Mouse (Mus musculus): ENCODE data around the gene Camk1g. TPM values are rescaled to one million over a fixed set of nuclear protein-coding genes. Genes with fewer than 3 reads are reported as not detected.
A peak's percentile ranks its signal among the peaks of the same experiment; 100 is the strongest.

The Camk1g gene
- polyA plus RNA-seq, 1 experiment from 2014 or later: 10.5 TPM

DNA sequence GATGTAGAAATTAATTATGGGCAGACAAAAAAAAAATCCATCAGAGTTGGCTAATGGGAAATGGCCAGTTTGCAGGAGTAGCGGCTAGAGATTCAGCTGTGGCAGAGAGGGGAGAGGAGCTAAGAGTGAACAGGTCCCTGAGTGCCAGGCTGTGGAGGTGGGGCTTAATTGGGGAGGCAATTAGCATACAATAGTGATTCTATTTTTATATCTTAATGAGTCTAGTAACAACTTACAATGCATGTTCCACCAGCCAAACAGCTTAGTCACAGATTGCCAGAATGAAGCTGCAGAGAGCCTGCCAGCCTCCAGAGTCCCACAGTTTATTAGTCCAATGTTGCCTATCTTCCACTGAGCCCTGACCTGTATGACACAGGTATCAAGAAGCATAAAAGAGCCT lies 42.9 kb downstream of the Camk1g start:
- H3K27me3 ChIP-seq (ENCODE audit: control insufficient read depth, insufficient read depth, low read length): no peaks in the 10 kb centered on the region
- H3K4me1 ChIP-seq (ENCODE audit: control insufficient read depth, insufficient read depth, low read length): no peaks in the 10 kb centered on the region
- no peaks in the 10 kb centered on the region for H3K9me3 ChIP-seq (ENCODE audit: control insufficient read depth, low read depth, low read length)
- no peaks in the 10 kb centered on the region for H3K36me3 ChIP-seq (ENCODE audit: control insufficient read depth, insufficient read depth, low read length)
- H3K4me3 ChIP-seq (ENCODE audit: low read depth, low read length): no peak overlapping the region
- H3K4me2 ChIP-seq (replicated peaks; ENCODE audit: low read depth, low read length): no peak overlapping the region
- ATAC-seq (ENCODE audit: insufficient number of reproducible peaks, insufficient read depth, low FRiP score, low read depth): no peak
- H3K27ac ChIP-seq (ENCODE audit: low read length): no peak overlapping the region
- 68% methylated on average over 1 of the region's 1 CpGs for WGBS
- H3K9ac ChIP-seq (replicated peaks; ENCODE audit: low read depth, low read length): no peak overlapping the region

DNA sequence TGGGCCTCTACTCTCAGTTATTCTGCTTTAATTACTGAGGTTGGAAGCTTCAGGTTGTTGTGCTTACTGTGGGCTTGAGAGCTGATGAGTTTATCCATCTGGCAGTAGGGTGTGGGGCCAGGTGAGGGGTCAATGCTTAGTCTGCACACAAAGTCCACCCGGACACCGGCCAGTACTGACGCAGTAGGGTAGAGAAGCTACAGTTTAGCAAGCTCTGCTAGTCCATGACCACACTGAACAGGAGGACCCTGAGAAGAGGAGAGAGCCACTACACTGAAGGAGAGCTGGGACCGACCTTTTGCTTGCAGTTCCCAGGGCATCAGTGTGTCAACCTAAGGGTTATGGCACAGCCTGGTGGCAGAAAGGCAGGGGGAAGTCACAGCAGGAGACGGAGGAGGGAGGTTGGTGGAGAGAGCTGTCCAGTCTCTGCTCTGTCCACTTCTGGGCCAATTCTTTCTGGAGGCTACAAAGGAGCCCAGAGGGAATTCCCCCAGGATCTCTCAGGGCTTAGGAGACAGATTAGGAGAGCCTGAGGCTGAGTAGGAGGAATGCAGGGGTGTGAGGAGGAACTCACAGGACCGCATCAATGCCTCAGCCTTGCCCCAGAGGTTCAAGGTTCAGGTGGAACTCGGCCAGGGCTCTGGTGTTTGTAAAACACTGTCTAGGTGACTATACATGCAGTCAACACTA lies 43.5 kb downstream of the Camk1g start:
- no peak overlapping the region for H3K4me3 ChIP-seq (ENCODE audit: low read depth, low read length)
- no peaks in the 10 kb centered on the region for H3K9me3 ChIP-seq (ENCODE audit: control insufficient read depth, low read depth, low read length)
- no peaks in the 10 kb centered on the region for H3K4me1 ChIP-seq (ENCODE audit: control insufficient read depth, insufficient read depth, low read length)
- ATAC-seq (ENCODE audit: insufficient number of reproducible peaks, insufficient read depth, low FRiP score, low read depth): no peak
- no peak overlapping the region for H3K27ac ChIP-seq (ENCODE audit: low read length)
- no peak overlapping the region for H3K4me2 ChIP-seq (replicated peaks; ENCODE audit: low read depth, low read length)
- 52% methylated on average over 7 of the region's 7 CpGs for WGBS
- H3K9ac ChIP-seq (replicated peaks; ENCODE audit: low read depth, low read length): no peak overlapping the region
- H3K36me3 ChIP-seq (ENCODE audit: control insufficient read depth, insufficient read depth, low read length): no peaks in the 10 kb centered on the region
- no peaks in the 10 kb centered on the region for H3K27me3 ChIP-seq (ENCODE audit: control insufficient read depth, insufficient read depth, low read length)

DNA sequence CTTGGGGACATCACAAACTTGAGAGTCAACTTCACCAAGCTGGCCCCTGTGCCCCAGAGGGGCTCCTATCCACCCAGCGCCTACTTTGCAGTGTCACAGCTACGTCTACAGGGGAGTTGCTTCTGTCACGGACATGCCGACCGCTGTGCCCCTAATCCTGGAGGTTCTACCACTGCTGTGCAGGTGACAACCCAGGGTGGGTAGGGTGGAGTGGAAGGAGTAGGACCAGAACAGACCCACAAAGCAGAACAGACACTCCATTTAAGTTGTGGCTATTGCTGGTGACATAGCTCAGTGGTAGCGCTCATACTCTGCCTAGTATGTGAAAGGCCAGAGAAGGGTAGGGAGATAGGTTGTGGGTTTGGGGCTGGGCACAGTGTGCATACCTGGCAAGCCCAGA lies 44.2 kb downstream of the Camk1g start:
- WGBS: 93% methylated on average over 6 of the region's 6 CpGs
- H3K4me3 ChIP-seq (ENCODE audit: low read depth, low read length): no peak overlapping the region
- no peaks in the 10 kb centered on the region for H3K4me1 ChIP-seq (ENCODE audit: control insufficient read depth, insufficient read depth, low read length)
- no peaks in the 10 kb centered on the region for H3K36me3 ChIP-seq (ENCODE audit: control insufficient read depth, insufficient read depth, low read length)
- no peak overlapping the region for H3K9ac ChIP-seq (replicated peaks; ENCODE audit: low read depth, low read length)
- H3K4me2 ChIP-seq (replicated peaks; ENCODE audit: low read depth, low read length): no peak overlapping the region
- no peak overlapping the region for H3K27ac ChIP-seq (ENCODE audit: low read length)
- no peaks in the 10 kb centered on the region for H3K27me3 ChIP-seq (ENCODE audit: control insufficient read depth, insufficient read depth, low read length)
- no peak for ATAC-seq (ENCODE audit: insufficient number of reproducible peaks, insufficient read depth, low FRiP score, low read depth)
- no peaks in the 10 kb centered on the region for H3K9me3 ChIP-seq (ENCODE audit: control insufficient read depth, low read depth, low read length)

DNA sequence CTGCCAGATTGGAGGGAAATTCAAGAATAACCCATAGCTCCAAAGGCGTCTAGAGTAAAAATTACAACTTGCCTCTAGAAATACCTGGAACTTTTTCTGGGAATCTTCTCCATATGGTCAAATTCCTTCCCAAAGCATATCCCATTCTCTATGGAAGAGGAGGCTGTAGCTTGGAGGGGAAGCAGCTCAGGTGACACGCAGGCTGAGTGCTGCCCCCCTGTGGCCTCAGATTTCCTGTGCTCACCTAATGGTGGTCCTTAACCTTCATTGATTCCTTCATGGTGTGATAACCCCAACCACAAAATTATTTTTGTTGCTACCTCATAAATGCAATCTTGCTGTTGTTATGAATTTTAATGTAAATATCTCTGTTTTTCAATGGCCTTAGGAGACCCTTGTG lies 45.9 kb downstream of the Camk1g start:
- Histone ChIP-seq H3K36me3 (ENCODE audit: control insufficient read depth, insufficient read depth, low read length) (no peaks in the 10 kb centered on the region), H3K4me1 (ENCODE audit: control insufficient read depth, insufficient read depth, low read length) (no peaks in the 10 kb centered on the region), H3K27me3 (ENCODE audit: control insufficient read depth, insufficient read depth, low read length) (no peaks in the 10 kb centered on the region), H3K27ac (ENCODE audit: low read length) (no peak overlapping the region), H3K9ac (replicated peaks; ENCODE audit: low read depth, low read length) (no peak overlapping the region), H3K4me3 (ENCODE audit: low read depth, low read length) (no peak overlapping the region), H3K4me2 (replicated peaks; ENCODE audit: low read depth, low read length) (no peak overlapping the region), H3K9me3 (ENCODE audit: control insufficient read depth, low read depth, low read length) (no peaks in the 10 kb centered on the region)
- no peak for ATAC-seq (ENCODE audit: insufficient number of reproducible peaks, insufficient read depth, low FRiP score, low read depth)
- WGBS: 41% methylated on average over 2 of the region's 2 CpGs

DNA sequence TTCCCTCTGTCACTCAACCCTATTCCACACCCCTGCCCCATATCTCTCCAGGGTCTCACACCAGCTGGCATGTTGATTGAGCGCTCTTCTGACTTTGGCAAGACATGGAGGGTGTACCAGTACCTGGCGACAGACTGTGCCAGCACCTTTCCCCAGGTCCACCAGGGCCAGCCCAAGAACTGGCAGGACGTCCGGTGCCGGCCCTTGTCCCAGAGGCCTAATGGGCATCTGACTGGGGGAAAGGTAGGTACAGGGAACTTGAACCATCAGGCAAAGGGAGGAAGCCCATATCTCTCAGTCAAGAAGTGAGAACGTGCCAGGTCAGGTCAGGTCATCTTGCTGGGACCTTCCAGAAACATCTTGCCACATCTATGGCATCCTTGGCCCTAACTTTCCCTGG lies 46.4 kb downstream of the Camk1g start:
- Histone ChIP-seq H3K27ac (ENCODE audit: low read length) (no peak overlapping the region), H3K4me3 (ENCODE audit: low read depth, low read length) (no peak overlapping the region), H3K27me3 (ENCODE audit: control insufficient read depth, insufficient read depth, low read length) (no peaks in the 10 kb centered on the region), H3K4me2 (replicated peaks; ENCODE audit: low read depth, low read length) (no peak overlapping the region), H3K4me1 (ENCODE audit: control insufficient read depth, insufficient read depth, low read length) (no peaks in the 10 kb centered on the region), H3K36me3 (ENCODE audit: control insufficient read depth, insufficient read depth, low read length) (no peaks in the 10 kb centered on the region), H3K9ac (replicated peaks; ENCODE audit: low read depth, low read length) (no peak overlapping the region), H3K9me3 (ENCODE audit: control insufficient read depth, low read depth, low read length) (no peaks in the 10 kb centered on the region)
- no peak for ATAC-seq (ENCODE audit: insufficient number of reproducible peaks, insufficient read depth, low FRiP score, low read depth)
- 94% methylated on average over 6 of the region's 6 CpGs for WGBS

DNA sequence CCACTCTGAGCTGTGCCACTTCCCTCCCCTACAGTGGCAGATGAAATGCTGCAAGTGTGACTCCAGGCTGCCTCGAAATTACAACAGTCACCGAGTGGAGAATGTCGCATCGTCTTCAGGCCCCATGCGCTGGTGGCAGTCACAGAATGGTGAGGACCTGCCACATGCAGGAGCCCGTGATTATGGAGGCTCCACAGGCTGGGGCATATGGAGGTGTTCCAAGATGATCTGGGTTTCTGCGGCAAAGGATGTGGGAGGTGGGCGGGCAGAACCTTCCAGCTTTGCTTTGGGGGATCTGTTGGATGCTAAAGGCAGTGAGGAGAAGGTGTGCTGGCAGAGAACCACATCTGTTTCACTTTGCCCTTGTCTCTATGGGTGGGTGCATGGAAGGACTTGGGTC lies 49.7 kb downstream of the Camk1g start:
- Histone ChIP-seq H3K4me3 (ENCODE audit: low read depth, low read length) (no peak overlapping the region), H3K9me3 (ENCODE audit: control insufficient read depth, low read depth, low read length) (no peaks in the 10 kb centered on the region), H3K4me2 (replicated peaks; ENCODE audit: low read depth, low read length) (no peak overlapping the region), H3K4me1 (ENCODE audit: control insufficient read depth, insufficient read depth, low read length) (peaks cover 10% of the 10 kb centered on the region; the same call in 1 of the 2 replicates), H3K36me3 (ENCODE audit: control insufficient read depth, insufficient read depth, low read length) (no peaks in the 10 kb centered on the region), H3K27ac (ENCODE audit: low read length) (no peak overlapping the region), H3K27me3 (ENCODE audit: control insufficient read depth, insufficient read depth, low read length) (no peaks in the 10 kb centered on the region), H3K9ac (replicated peaks; ENCODE audit: low read depth, low read length) (no peak overlapping the region)
- ATAC-seq (ENCODE audit: insufficient number of reproducible peaks, insufficient read depth, low FRiP score, low read depth): no peak
- WGBS: 86% methylated on average over 8 of the region's 8 CpGs

DNA sequence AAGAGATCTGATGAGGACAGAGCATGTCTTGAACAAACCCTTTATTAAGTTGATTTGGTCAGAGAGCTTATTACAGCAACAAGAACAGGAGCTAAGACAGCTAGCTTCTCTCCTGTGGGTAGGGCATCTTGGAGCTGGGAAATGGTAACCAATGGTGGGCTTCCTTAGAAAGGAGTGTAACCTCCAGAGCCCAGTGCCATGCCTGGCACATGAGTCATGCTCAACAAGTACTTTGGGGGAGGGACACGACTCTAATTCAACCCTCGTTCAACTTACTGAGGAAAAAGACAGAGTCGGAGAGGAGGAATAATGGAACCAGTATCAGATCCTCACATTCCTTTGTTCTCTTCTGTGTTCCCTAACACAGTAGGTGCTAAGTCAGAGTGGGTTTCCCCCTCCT lies 50.4 kb downstream of the Camk1g start:
- 66% methylated on average over 3 of the region's 3 CpGs for WGBS
- no peak for ATAC-seq (ENCODE audit: insufficient number of reproducible peaks, insufficient read depth, low FRiP score, low read depth)

DNA sequence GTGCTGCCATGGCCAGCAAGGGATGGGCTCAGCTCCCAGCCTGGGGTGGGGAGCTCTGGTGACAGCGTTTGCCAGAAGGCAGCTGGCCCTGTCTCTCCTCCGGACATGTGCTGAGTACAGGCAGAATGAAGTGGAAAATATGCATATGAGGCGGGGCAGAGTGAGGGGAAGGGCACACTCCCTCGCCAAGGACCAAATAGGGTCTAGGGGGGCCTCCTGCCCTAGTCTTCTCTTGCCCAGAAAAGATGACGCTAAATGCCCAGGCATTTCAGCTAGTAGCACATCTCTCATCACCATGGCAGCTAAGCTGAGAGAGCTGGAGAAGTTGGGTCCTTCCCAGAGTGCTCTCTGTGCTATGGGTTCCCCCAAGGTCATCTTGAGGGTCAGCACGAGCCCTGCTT lies 52.9 kb downstream of the Camk1g start:
- ATAC-seq (ENCODE audit: insufficient number of reproducible peaks, insufficient read depth, low FRiP score, low read depth): peak; percentile 56; the same call in 1 of the 2 replicates
- H3K9ac ChIP-seq (replicated peaks; ENCODE audit: low read depth, low read length): no peak overlapping the region
- 36% methylated on average over 6 of the region's 6 CpGs for WGBS
- H3K27me3 ChIP-seq (ENCODE audit: control insufficient read depth, insufficient read depth, low read length): no peaks in the 10 kb centered on the region
- H3K4me1 ChIP-seq (ENCODE audit: control insufficient read depth, insufficient read depth, low read length): peaks cover 12% of the 10 kb centered on the region; the same call in 1 of the 2 replicates
- no peak overlapping the region for H3K4me2 ChIP-seq (replicated peaks; ENCODE audit: low read depth, low read length)
- no peaks in the 10 kb centered on the region for H3K36me3 ChIP-seq (ENCODE audit: control insufficient read depth, insufficient read depth, low read length)
- 0 out of 2 replicates have a peak overlapping the region, but pooled peaks have one; percentile 11 for H3K27ac ChIP-seq (ENCODE audit: low read length)
- H3K4me3 ChIP-seq (ENCODE audit: low read depth, low read length): no peak overlapping the region
- H3K9me3 ChIP-seq (ENCODE audit: control insufficient read depth, low read depth, low read length): no peaks in the 10 kb centered on the region

More for the DNA sequence above, 50.4 kb downstream of the Camk1g start:
- Histone ChIP-seq H3K4me3 (ENCODE audit: low read depth, low read length) (no peak overlapping the region), H3K9me3 (ENCODE audit: control insufficient read depth, low read depth, low read length) (no peaks in the 10 kb centered on the region), H3K4me1 (ENCODE audit: control insufficient read depth, insufficient read depth, low read length) (peaks cover 12% of the 10 kb centered on the region; the same call in 1 of the 2 replicates), H3K27me3 (ENCODE audit: control insufficient read depth, insufficient read depth, low read length) (no peaks in the 10 kb centered on the region), H3K27ac (ENCODE audit: low read length) (no peak overlapping the region), H3K4me2 (replicated peaks; ENCODE audit: low read depth, low read length) (no peak overlapping the region), H3K9ac (replicated peaks; ENCODE audit: low read depth, low read length) (no peak overlapping the region), H3K36me3 (ENCODE audit: control insufficient read depth, insufficient read depth, low read length) (no peaks in the 10 kb centered on the region)

DNA sequence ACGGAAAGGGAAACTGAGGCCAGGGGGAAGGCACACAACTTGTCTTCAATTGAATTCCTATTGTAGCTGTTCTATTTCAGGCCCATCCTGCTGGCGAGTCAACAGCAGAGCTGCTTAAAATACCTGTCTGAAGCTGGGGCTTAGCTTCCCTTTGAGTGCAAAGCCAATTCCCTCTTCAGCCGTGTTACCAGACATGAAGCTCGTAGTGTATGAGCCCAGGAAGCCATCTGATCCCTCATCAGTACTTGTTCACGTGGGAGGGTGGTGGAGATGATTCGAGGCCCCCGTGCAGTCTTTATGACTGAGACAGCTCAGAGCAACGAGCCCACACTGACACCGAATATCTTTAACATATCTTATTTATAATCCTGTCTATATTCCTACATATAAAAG lies 53.7 kb downstream of the Camk1g start:
- H3K4me3 ChIP-seq (ENCODE audit: low read depth, low read length): no peak overlapping the region
- whole genome bisulfite sequencing: 68% methylated on average over 9 of the region's 9 CpGs
- H3K9me3 ChIP-seq (ENCODE audit: control insufficient read depth, low read depth, low read length): no peaks in the 10 kb centered on the region
- no peaks in the 10 kb centered on the region for H3K27me3 ChIP-seq (ENCODE audit: control insufficient read depth, insufficient read depth, low read length)
- no peaks in the 10 kb centered on the region for H3K36me3 ChIP-seq (ENCODE audit: control insufficient read depth, insufficient read depth, low read length)
- H3K9ac ChIP-seq (replicated peaks; ENCODE audit: low read depth, low read length): no peak overlapping the region
- no peak overlapping the region for H3K4me2 ChIP-seq (replicated peaks; ENCODE audit: low read depth, low read length)
- H3K27ac ChIP-seq (ENCODE audit: low read length): peak overlapping the region; percentile 64
- peaks cover 12% of the 10 kb centered on the region; the same call in 1 of the 2 replicates for H3K4me1 ChIP-seq (ENCODE audit: control insufficient read depth, insufficient read depth, low read length)
- no peak for ATAC-seq (ENCODE audit: insufficient number of reproducible peaks, insufficient read depth, low FRiP score, low read depth)

Measured in stomach, embryonic 14.5 days (tissue).